In the genomic region with DNA sequence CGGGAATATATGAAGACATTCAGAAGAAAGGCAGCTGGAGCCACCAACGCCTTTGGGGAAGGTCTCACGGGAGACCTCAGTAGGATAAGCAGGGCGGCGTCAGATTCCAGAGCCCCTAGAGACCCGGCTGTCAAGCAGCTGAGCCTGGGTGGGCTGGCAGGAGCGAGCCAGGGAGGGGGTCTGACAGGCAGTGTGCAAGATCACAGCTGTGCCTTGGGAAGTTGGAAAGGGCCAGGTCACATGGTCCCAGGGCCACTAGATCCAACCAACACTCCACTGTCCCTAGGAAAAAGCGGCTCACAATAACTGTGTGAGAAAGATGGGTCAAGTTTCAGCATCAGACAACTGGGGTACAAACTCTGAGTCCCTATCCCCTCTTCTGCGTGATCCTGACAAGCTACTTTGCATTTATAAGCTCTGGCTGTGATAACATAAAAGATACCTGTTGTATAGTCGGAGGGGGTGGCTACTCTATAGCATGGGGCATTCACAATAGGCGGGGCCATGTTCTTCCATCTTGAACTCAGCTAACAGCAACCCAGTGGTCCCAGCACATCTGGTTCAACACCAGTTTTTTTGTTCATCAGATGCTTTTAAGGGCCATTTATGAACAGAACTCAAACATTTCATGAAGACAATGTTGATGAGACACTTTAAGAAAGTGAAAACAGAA, we compare ENCODE assay signal across 9 mouse cellular contexts. TPM values are rescaled to one million over a fixed set of nuclear protein-coding genes. Genes with fewer than 3 reads are reported as not detected.
DNase-seq lines count a peak whose midpoint lies in the region; ATAC-seq and TF ChIP-seq lines count a peak whose summit lies in the region.
"Had no signal": no experiment of that assay in that cellular context is flagged by ENCODE, and none has a peak within 500 bp of the region (broad histone marks: within the 10 kb centered on the region; RNA-seq: fewer than 3 reads in every experiment).

No protein-coding gene starts in this region.

- no peaks in the 10 kb centered on the region for H3K27me3 ChIP-seq in embryonic facial prominence, embryonic 11.5 days (ENCODE audit: control insufficient read depth, insufficient read depth, low read length)
- H3K27me3 ChIP-seq in midbrain, postnatal 0 days (ENCODE audit: insufficient read depth, low read length): no peaks in the 10 kb centered on the region
- H3K27me3 ChIP-seq in forebrain, embryonic 16.5 days (replicated peaks; ENCODE audit: control insufficient read depth, insufficient read depth, low read length): no peaks in the 10 kb centered on the region

- no peak overlapping the region for H3K9ac ChIP-seq in embryonic facial prominence, embryonic 11.5 days (replicated peaks; ENCODE audit: low read length)
- no peak overlapping the region for H3K9ac ChIP-seq in midbrain, postnatal 0 days (replicated peaks; ENCODE audit: low read length, poor library complexity, severe bottlenecking)
- no peak overlapping the region for H3K9ac ChIP-seq in forebrain, embryonic 16.5 days (replicated peaks; ENCODE audit: low read depth, low read length)

- intact Hi-C loops in left cerebral cortex, postnatal 4 days (cut with DNase I): no loop called here
- intact Hi-C loops in heart, postnatal 25 days (cut with DNase I): no loop called here

- no peak for TF ChIP-seq CTCF in midbrain, postnatal 0 days (IDR thresholded peaks at IDR 0.05)

- no peaks in the 10 kb centered on the region for H3K9me3 ChIP-seq in embryonic facial prominence, embryonic 11.5 days (replicated peaks; ENCODE audit: control insufficient read depth, low read length)
- H3K9me3 ChIP-seq in midbrain, postnatal 0 days (ENCODE audit: low read length): no peaks in the 10 kb centered on the region
- no peaks in the 10 kb centered on the region for H3K9me3 ChIP-seq in forebrain, embryonic 16.5 days (ENCODE audit: control insufficient read depth, low read length)

- no peaks in the 10 kb centered on the region; the same call in 1 of the 2 replicates for H3K4me1 ChIP-seq in embryonic facial prominence, embryonic 11.5 days (ENCODE audit: control insufficient read depth, insufficient read depth, low read length)
- no peaks in the 10 kb centered on the region; the same call in 1 of the 2 replicates for H3K4me1 ChIP-seq in midbrain, postnatal 0 days (ENCODE audit: insufficient read depth, low read length)
- peaks cover 11% of the 10 kb centered on the region for H3K4me1 ChIP-seq in forebrain, embryonic 16.5 days (replicated peaks; ENCODE audit: control insufficient read depth, insufficient read depth, low read length)

- peak; percentile 83 for ATAC-seq in embryonic facial prominence, embryonic 11.5 days (replicated peaks; ENCODE audit: insufficient number of reproducible peaks, low FRiP score, low TSS enrichment, low read depth)
- ATAC-seq in midbrain, postnatal 0 days (ENCODE audit: low FRiP score): peak; percentile 56; the same call in 1 of the 2 replicates
- ATAC-seq in forebrain, embryonic 16.5 days: no peak

- no peaks in the 10 kb centered on the region for H3K36me3 ChIP-seq in embryonic facial prominence, embryonic 11.5 days (replicated peaks; ENCODE audit: control insufficient read depth, insufficient read depth, low read depth, low read length)
- H3K36me3 ChIP-seq in midbrain, postnatal 0 days (ENCODE audit: insufficient read depth, low read length): no peaks in the 10 kb centered on the region
- H3K36me3 ChIP-seq in forebrain, embryonic 16.5 days (ENCODE audit: control insufficient read depth, insufficient read depth): no peaks in the 10 kb centered on the region

- no peak overlapping the region for H3K4me3 ChIP-seq in embryonic facial prominence, embryonic 11.5 days (ENCODE audit: low read depth, low read length)
- H3K4me3 ChIP-seq in midbrain, postnatal 0 days (ENCODE audit: low read depth, low read length): no peak overlapping the region
- no peak overlapping the region for H3K4me3 ChIP-seq in forebrain, embryonic 16.5 days (replicated peaks; ENCODE audit: low read length)

- H3K27ac ChIP-seq in embryonic facial prominence, embryonic 11.5 days (replicated peaks; ENCODE audit: low read depth, low read length): no peak overlapping the region
- no peak overlapping the region for H3K27ac ChIP-seq in midbrain, postnatal 0 days (ENCODE audit: low read depth, low read length)
- no peak overlapping the region for H3K27ac ChIP-seq in forebrain, embryonic 16.5 days (ENCODE audit: low read length)

- peak; percentile 43 for DNase-seq in left cerebral cortex, postnatal 4 days
- DNase-seq in left cerebral cortex, adult 18-20 months (ENCODE audit: low spot score in 2 of 2): no peak
- peak; percentile 25 for DNase-seq in embryonic facial prominence, embryonic 11.5 days (ENCODE audit: low spot score)
- DNase-seq in heart, postnatal 25 days (ENCODE audit: low spot score): peak; percentile 19
- DNase-seq in midbrain, postnatal 0 days (ENCODE audit: low spot score): no peak
- no peak for DNase-seq in layer of hippocampus, adult 9-11 months
- DNase-seq: thymus, postnatal 36 days had no signal

- H3K4me2 ChIP-seq in embryonic facial prominence, embryonic 11.5 days (ENCODE audit: low read depth, low read length): no peak overlapping the region
- H3K4me2 ChIP-seq in midbrain, postnatal 0 days (ENCODE audit: low read depth, low read length, poor library complexity, severe bottlenecking): no peak overlapping the region
- no peak overlapping the region for H3K4me2 ChIP-seq in forebrain, embryonic 16.5 days (ENCODE audit: low read length)
- H3K4me2 ChIP-seq: liver, embryonic 11.5 days had no signal

- 46% methylated on average over 11 of the region's 11 CpGs for WGBS in embryonic facial prominence, embryonic 11.5 days
- 37% methylated on average over 11 of the region's 11 CpGs for WGBS in midbrain, postnatal 0 days
- 59% methylated on average over 11 of the region's 11 CpGs for WGBS in forebrain, embryonic 16.5 days

RNA-seq across cellular contexts. Expression of a gene that starts 20.6 kb away (rescaled TPM):
- total RNA-seq in left cerebral cortex, postnatal 4 days (2021): 10 to 100 TPM; 40.9 to 43.4 TPM
- 10 to 100 TPM; 14.4 to 15.0 TPM for total RNA-seq in left cerebral cortex, adult 18-20 months (2021)
- 10.1 and 10.4 TPM in 2 replicates for polyA plus RNA-seq in embryonic facial prominence, embryonic 11.5 days (2014; fragmentation: Nextera tagmentation; extraction: Ambion mirVana)
- total RNA-seq in heart, postnatal 25 days (2021): 10 to 100 TPM; 16.8 to 17.9 TPM
- total RNA-seq in midbrain, postnatal 0 days (2014; rRNA removed): 21.7 and 22.3 TPM in 2 replicates
- 15.7 and 22.4 TPM in 2 replicates for polyA plus RNA-seq in midbrain, postnatal 0 days (2015; fragmentation: Nextera tagmentation; extraction: Ambion mirVana)
- 11.4 and 12.5 TPM in 2 replicates for polyA plus RNA-seq in forebrain, embryonic 16.5 days (2015; fragmentation: Nextera tagmentation; extraction: Ambion mirVana)

Comparison
In these comparisons a context has a peak if more than half of its experiments do, and no peak if none do; other contexts are left out.
1. DNase-seq: peak in left cerebral cortex, postnatal 4 days (single experiment), embryonic facial prominence, embryonic 11.5 days (single experiment) and heart, postnatal 25 days (single experiment); none in left cerebral cortex, adult 18-20 months (0 of 2), midbrain, postnatal 0 days (single experiment) and layer of hippocampus, adult 9-11 months (single experiment).